Mouse (Mus musculus): ENCODE measurements at regions not wholly inside any gene's neighbourhood (a gene's known extent, or its start where the extent isn't known, plus 50 kb on each side); places are given as distances from the start of the nearest gene placed in this dataset.

DNA sequence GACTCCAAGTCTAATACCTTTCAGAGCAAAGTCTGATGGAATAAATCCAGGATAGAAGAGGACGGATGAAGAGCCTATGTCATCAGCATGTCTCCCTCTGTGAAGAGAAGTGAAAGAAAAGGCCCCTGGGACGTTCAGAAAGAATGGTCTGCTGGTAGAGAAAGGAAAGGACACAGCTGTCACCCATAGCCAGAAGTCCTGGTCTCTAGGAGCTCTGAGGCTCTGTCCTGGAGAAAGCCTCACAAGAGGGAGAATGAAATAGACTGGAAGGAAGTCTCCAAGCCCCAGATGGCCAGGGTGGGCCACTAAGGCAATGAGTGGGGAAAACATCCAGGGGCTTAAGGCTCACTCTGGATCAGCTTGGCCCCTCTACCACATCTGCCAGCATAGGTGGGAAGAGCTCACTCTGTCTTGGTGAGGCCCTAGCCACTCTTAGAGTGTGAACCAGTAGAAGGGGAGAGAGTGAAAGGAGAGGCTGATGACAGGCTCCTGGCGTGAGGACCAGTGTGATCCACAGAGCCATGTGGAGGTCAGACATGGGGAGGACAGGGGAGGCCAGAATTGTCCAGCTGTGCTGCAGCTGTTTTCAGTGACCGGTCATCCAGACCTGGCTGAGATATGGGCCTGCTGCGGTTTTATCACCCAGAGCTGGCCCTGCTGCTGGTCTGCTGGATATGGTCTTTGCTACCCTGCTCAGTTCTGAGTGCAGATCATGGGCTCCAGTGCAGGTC lies 268.2 kb downstream of the Cyp26b1 start:
- DNase-seq: no peak
- H3K4me1 ChIP-seq (ENCODE audit: insufficient read depth): no peaks in the 10 kb centered on the region
- no peak overlapping the region for H3K4me2 ChIP-seq (ENCODE audit: low read depth, low read length)
- TF ChIP-seq CTCF (IDR thresholded peaks at IDR 0.05; ENCODE audit: low read depth) (no peak), EP300 (IDR thresholded peaks at IDR 0.05; ENCODE audit: low read depth) (no peak)
- H3K9ac ChIP-seq (replicated peaks): no peak overlapping the region
- H3K36me3 ChIP-seq (replicated peaks; ENCODE audit: insufficient read depth, low read length): no peaks in the 10 kb centered on the region
- no peak for ATAC-seq
- no peak overlapping the region for H3K4me3 ChIP-seq (ENCODE audit: low read depth, low read length)
- H3K27ac ChIP-seq (ENCODE audit: low read depth): no peak overlapping the region
- no peaks in the 10 kb centered on the region for H3K9me3 ChIP-seq (ENCODE audit: low read length)
- WGBS (ENCODE audit: insufficient replicate concordance): 60% methylated on average over 5 of the region's 5 CpGs
- H3K27me3 ChIP-seq (ENCODE audit: insufficient read depth, low read length): 0 out of 2 replicates have a peak, but pooled peaks cover 7% of the 10 kb centered on the region

DNA sequence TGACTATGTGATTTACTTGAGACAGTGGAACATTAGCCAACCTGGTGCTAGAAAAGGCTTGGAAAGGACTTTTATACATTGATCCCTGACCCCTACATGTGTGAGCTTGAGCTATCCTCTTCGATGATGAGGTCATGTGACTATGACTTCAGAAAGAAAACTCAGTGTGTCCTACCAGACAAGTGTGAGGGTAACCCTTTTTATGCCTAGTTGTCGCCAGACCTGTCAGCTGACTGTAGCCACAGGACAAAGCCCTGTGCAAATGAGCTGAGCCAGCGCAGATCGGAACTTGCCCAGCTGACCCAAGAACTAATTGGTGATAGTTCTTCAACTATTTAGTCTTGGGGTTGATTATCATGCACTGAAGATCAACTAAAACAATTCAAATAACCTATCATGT lies 269.5 kb downstream of the Cyp26b1 start:
- 80% methylated on average over 4 of the region's 4 CpGs for WGBS (ENCODE audit: insufficient replicate concordance)
- H3K27me3 ChIP-seq (ENCODE audit: insufficient read depth, low read length): peaks cover 7% of the 10 kb centered on the region; the same call in 1 of the 2 replicates
- ATAC-seq (no peak), DNase-seq (no peak)
- no peak overlapping the region for H3K4me3 ChIP-seq (ENCODE audit: low read depth, low read length)
- no peaks in the 10 kb centered on the region for H3K4me1 ChIP-seq (ENCODE audit: insufficient read depth)
- H3K9ac ChIP-seq (replicated peaks): no peak overlapping the region
- H3K27ac ChIP-seq (ENCODE audit: low read depth): no peak overlapping the region
- H3K4me2 ChIP-seq (ENCODE audit: low read depth, low read length): no peak overlapping the region
- H3K36me3 ChIP-seq (replicated peaks; ENCODE audit: insufficient read depth, low read length): no peaks in the 10 kb centered on the region
- H3K9me3 ChIP-seq (ENCODE audit: low read length): no peaks in the 10 kb centered on the region
- TF ChIP-seq EP300 (IDR thresholded peaks at IDR 0.05; ENCODE audit: low read depth) (no peak), CTCF (IDR thresholded peaks at IDR 0.05; ENCODE audit: low read depth) (no peak)

DNA sequence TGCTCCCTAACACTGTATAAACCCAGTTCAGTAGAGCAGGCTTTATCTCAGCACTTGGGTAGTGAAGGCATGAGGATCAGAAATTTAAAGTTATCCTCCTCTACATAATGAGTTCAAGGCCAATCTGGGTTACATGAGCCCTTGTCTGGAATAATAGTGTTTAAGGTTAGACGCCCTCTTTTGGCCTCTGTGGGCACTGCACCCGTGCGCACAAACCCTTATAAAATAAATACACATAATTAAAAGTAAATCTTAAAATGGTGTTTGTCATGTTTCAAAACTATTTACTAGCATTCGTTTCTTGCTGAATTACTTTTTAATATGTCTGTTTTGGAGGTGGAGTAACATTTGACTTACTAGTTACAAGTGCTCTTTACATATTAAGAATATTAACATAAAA lies 271.2 kb downstream of the Cyp26b1 start:
- Histone ChIP-seq H3K27ac (ENCODE audit: low read depth) (no peak overlapping the region), H3K36me3 (replicated peaks; ENCODE audit: insufficient read depth, low read length) (no peaks in the 10 kb centered on the region), H3K4me2 (ENCODE audit: low read depth, low read length) (no peak overlapping the region), H3K4me1 (ENCODE audit: insufficient read depth) (no peaks in the 10 kb centered on the region), H3K4me3 (ENCODE audit: low read depth, low read length) (no peak overlapping the region), H3K9me3 (ENCODE audit: low read length) (no peaks in the 10 kb centered on the region), H3K27me3 (ENCODE audit: insufficient read depth, low read length) (peaks cover 3% of the 10 kb centered on the region; the same call in 1 of the 2 replicates), H3K9ac (replicated peaks) (no peak overlapping the region)
- no peak for DNase-seq
- WGBS (ENCODE audit: insufficient replicate concordance): 74% methylated on average over 4 of the region's 4 CpGs
- no peak for ATAC-seq
- TF ChIP-seq EP300 (IDR thresholded peaks at IDR 0.05; ENCODE audit: low read depth): no peak
- no peak for TF ChIP-seq CTCF (IDR thresholded peaks at IDR 0.05; ENCODE audit: low read depth)

DNA sequence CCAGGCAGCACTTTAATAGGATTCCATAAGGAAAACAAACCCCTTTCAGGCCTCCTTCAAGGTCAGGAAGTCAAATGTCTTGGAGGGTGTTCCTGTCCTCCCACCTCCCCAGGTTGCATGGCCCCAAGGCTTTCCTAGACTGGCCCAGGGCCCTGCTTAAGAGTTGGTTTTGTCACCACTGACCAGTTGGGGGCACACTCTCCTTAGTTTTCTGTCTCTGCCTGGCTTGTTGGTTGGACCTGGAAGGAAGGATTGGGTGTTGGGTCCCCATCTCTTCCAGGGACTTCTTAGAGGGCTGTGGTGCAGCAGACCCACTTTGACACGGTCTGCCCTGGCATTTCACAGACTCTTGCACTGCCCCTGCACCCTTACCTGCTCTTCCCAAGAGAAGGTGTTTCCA lies 273.1 kb downstream of the Cyp26b1 start:
- no peak for DNase-seq
- Histone ChIP-seq H3K4me3 (ENCODE audit: low read depth, low read length) (no peak overlapping the region), H3K27me3 (ENCODE audit: insufficient read depth, low read length) (peaks cover 3% of the 10 kb centered on the region; the same call in 1 of the 2 replicates), H3K9ac (replicated peaks) (no peak overlapping the region), H3K36me3 (replicated peaks; ENCODE audit: insufficient read depth, low read length) (no peaks in the 10 kb centered on the region), H3K4me1 (ENCODE audit: insufficient read depth) (no peaks in the 10 kb centered on the region), H3K9me3 (ENCODE audit: low read length) (no peaks in the 10 kb centered on the region), H3K4me2 (ENCODE audit: low read depth, low read length) (no peak overlapping the region), H3K27ac (ENCODE audit: low read depth) (no peak overlapping the region)
- TF ChIP-seq CTCF (IDR thresholded peaks at IDR 0.05; ENCODE audit: low read depth) (peak; percentile 47), EP300 (IDR thresholded peaks at IDR 0.05; ENCODE audit: low read depth) (no peak)
- WGBS (ENCODE audit: insufficient replicate concordance): 67% methylated on average over 1 of the region's 1 CpGs
- ATAC-seq: no peak

DNA sequence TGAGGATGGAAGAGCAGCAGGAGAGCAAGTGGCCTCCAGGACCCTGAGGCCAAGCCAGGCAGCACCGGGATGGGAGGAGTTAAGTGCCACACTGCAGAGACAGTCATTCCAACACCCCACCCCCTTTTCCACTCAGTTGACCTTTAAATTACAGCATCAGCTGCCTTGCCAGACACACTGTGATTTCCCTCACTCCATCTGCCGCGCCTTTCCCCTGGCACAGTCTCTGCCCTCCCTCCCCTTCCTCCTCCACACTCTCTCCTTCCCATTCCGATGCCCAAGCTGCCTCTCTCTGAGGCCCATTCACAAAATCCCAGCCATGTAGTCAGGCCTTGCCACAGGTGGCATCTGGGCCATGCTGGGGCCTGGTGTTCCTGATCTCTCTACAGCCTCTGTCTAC lies 274.9 kb downstream of the Cyp26b1 start:
- H3K4me3 ChIP-seq (ENCODE audit: low read depth, low read length): no peak overlapping the region
- TF ChIP-seq CTCF (IDR thresholded peaks at IDR 0.05; ENCODE audit: low read depth) (no peak), EP300 (IDR thresholded peaks at IDR 0.05; ENCODE audit: low read depth) (no peak)
- no peaks in the 10 kb centered on the region for H3K4me1 ChIP-seq (ENCODE audit: insufficient read depth)
- no peaks in the 10 kb centered on the region for H3K36me3 ChIP-seq (replicated peaks; ENCODE audit: insufficient read depth, low read length)
- H3K4me2 ChIP-seq (ENCODE audit: low read depth, low read length): no peak overlapping the region
- no peak overlapping the region for H3K9ac ChIP-seq (replicated peaks)
- H3K9me3 ChIP-seq (ENCODE audit: low read length): no peaks in the 10 kb centered on the region
- ATAC-seq: no peak
- H3K27ac ChIP-seq (ENCODE audit: low read depth): no peak overlapping the region
- H3K27me3 ChIP-seq (ENCODE audit: insufficient read depth, low read length): peaks cover 3% of the 10 kb centered on the region; the same call in 1 of the 2 replicates
- 28% methylated on average over 4 of the region's 4 CpGs for WGBS (ENCODE audit: insufficient replicate concordance)
- no peak for DNase-seq

DNA sequence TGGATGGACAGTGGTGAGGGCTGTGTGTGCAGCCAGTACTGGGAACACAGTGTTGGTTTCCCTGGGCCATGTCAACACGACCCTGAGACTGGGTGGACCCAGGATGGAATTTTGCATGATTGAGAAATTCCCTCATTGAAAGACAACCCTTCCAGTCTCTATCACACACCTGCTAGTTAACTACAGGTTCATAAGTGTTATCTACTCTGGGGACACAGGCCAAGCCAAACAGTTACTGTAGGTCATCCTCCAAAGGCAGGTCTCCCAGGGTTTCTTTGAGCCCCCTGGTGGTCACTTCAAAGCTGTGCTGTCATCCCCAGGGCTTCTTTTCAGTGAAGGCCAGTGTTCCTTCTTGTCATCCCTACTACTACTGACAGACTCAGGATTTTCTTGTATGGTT lies 276.7 kb downstream of the Cyp26b1 start:
- H3K9me3 ChIP-seq (ENCODE audit: low read length): no peaks in the 10 kb centered on the region
- no peaks in the 10 kb centered on the region for H3K4me1 ChIP-seq (ENCODE audit: insufficient read depth)
- ATAC-seq (peak; percentile 80), DNase-seq (no peak)
- H3K36me3 ChIP-seq (replicated peaks; ENCODE audit: insufficient read depth, low read length): no peaks in the 10 kb centered on the region
- no peak overlapping the region for H3K4me2 ChIP-seq (ENCODE audit: low read depth, low read length)
- TF ChIP-seq EP300 (IDR thresholded peaks at IDR 0.05; ENCODE audit: low read depth): no peak
- peak; percentile 65 for TF ChIP-seq CTCF (IDR thresholded peaks at IDR 0.05; ENCODE audit: low read depth)
- H3K27ac ChIP-seq (ENCODE audit: low read depth): no peak overlapping the region
- no peak overlapping the region for H3K9ac ChIP-seq (replicated peaks)
- no peak overlapping the region for H3K4me3 ChIP-seq (ENCODE audit: low read depth, low read length)
- peaks cover 5% of the 10 kb centered on the region; the same call in 1 of the 2 replicates for H3K27me3 ChIP-seq (ENCODE audit: insufficient read depth, low read length)
- WGBS (ENCODE audit: insufficient replicate concordance): 44% methylated on average over 1 of the region's 1 CpGs
